In genomic region chr16:74316150-74316549, GRCm38 (mm10) we compare ENCODE assay signal across 20 mouse cellular contexts.
A peak's percentile ranks its signal among the peaks of the same experiment; 100 is the strongest.
DNase-seq lines count a peak whose midpoint lies in the region; ATAC-seq lines count a peak whose summit lies in the region.
"Had no signal": no experiment of that assay in that cellular context is flagged by ENCODE, and none has a peak within 500 bp of the region (broad histone marks: within the 10 kb centered on the region; RNA-seq: fewer than 3 reads in every experiment).

No protein-coding gene starts in this region.

- no peak overlapping the region for H3K27ac ChIP-seq in hindbrain, embryonic 16.5 days (ENCODE audit: low read depth, low read length)
- H3K27ac ChIP-seq in neural tube, embryonic 15.5 days (replicated peaks), result no peak overlapping the region
- H3K27ac ChIP-seq: embryonic facial prominence, embryonic 12.5 days; heart, embryonic 13.5 days; kidney, postnatal 0 days; limb, embryonic 10.5 days; liver, embryonic 12.5 days; lung, embryonic 15.5 days; macrophage had no signal

- H3K9me3 ChIP-seq in hindbrain, embryonic 16.5 days (ENCODE audit: control insufficient read depth, low read length), result no peaks in the 10 kb centered on the region
- H3K9me3 ChIP-seq in neural tube, embryonic 15.5 days (replicated peaks), result no peaks in the 10 kb centered on the region
- H3K9me3 ChIP-seq: embryonic facial prominence, embryonic 12.5 days; heart, embryonic 13.5 days; limb, embryonic 10.5 days; liver, embryonic 12.5 days; lung, embryonic 15.5 days had no signal

- no peaks in the 10 kb centered on the region; the same call in 1 of the 2 replicates for H3K4me1 ChIP-seq in hindbrain, embryonic 16.5 days (ENCODE audit: control insufficient read depth, insufficient read depth, low read depth, low read length)
- peaks cover 3% of the 10 kb centered on the region; the same call in 1 of the 2 replicates for H3K4me1 ChIP-seq in neural tube, embryonic 15.5 days
- H3K4me1 ChIP-seq: embryonic facial prominence, embryonic 12.5 days; heart, embryonic 13.5 days; liver, embryonic 12.5 days; lung, embryonic 15.5 days had no signal

- 39% methylated on average over 7 of the region's 7 CpGs for WGBS in hindbrain, embryonic 16.5 days
- WGBS in neural tube, embryonic 15.5 days, result 48% methylated on average over 7 of the region's 7 CpGs

- 0 out of 2 replicates have a peak overlapping the region, but pooled peaks have one; percentile 1 for H3K4me2 ChIP-seq in hindbrain, embryonic 16.5 days (ENCODE audit: low read length)
- H3K4me2 ChIP-seq in neural tube, embryonic 15.5 days, result no peak overlapping the region
- H3K4me2 ChIP-seq: embryonic facial prominence, embryonic 12.5 days; heart, embryonic 13.5 days; liver, embryonic 12.5 days; lung, embryonic 15.5 days had no signal

- no peaks in the 10 kb centered on the region for H3K36me3 ChIP-seq in hindbrain, embryonic 16.5 days (ENCODE audit: control insufficient read depth, insufficient read depth, low read length)
- no peaks in the 10 kb centered on the region for H3K36me3 ChIP-seq in neural tube, embryonic 15.5 days
- H3K36me3 ChIP-seq: embryonic facial prominence, embryonic 12.5 days; heart, embryonic 13.5 days; liver, embryonic 12.5 days; lung, embryonic 15.5 days had no signal

- no peaks in the 10 kb centered on the region for H3K27me3 ChIP-seq in hindbrain, embryonic 16.5 days (replicated peaks; ENCODE audit: control insufficient read depth, insufficient read depth, low read length)
- no peaks in the 10 kb centered on the region for H3K27me3 ChIP-seq in neural tube, embryonic 15.5 days (replicated peaks)
- H3K27me3 ChIP-seq: embryonic facial prominence, embryonic 12.5 days; heart, embryonic 13.5 days; liver, embryonic 12.5 days; lung, embryonic 15.5 days; Patski had no signal

- H3K9ac ChIP-seq in hindbrain, embryonic 16.5 days (ENCODE audit: low read depth, low read length), result no peak overlapping the region
- no peak overlapping the region for H3K9ac ChIP-seq in neural tube, embryonic 15.5 days (replicated peaks)
- H3K9ac ChIP-seq: embryonic facial prominence, embryonic 12.5 days; heart, embryonic 13.5 days; liver, embryonic 12.5 days; lung, embryonic 15.5 days had no signal

- no peak overlapping the region for H3K4me3 ChIP-seq in hindbrain, embryonic 16.5 days (ENCODE audit: low read length)
- H3K4me3 ChIP-seq in neural tube, embryonic 15.5 days (replicated peaks), result no peak overlapping the region
- H3K4me3 ChIP-seq: embryonic facial prominence, embryonic 12.5 days; heart, embryonic 13.5 days; limb, embryonic 10.5 days; liver, embryonic 12.5 days; lung, embryonic 15.5 days had no signal

- DNase-seq in frontal cortex, postnatal 25 days (ENCODE audit: low spot score in 2 of 2), result no peak
- peak; percentile 13 for DNase-seq in right cerebral cortex, postnatal 25 days
- no peak for DNase-seq in right cerebral cortex, postnatal 36 days (ENCODE audit: low spot score in 2 of 2)
- DNase-seq in liver, result no peak
- DNase-seq: heart, adult 11 months; heart, postnatal 36 days; layer of hippocampus, postnatal 36 days; thymus, postnatal 14 days had no signal

- ATAC-seq in frontal cortex, adult (ENCODE audit: low TSS enrichment), result peak; percentile 56
- ATAC-seq in hindbrain, embryonic 16.5 days, result peak; percentile 54; the same call in 1 of the 2 replicates
- ATAC-seq in neural tube, embryonic 15.5 days (ENCODE audit: low FRiP score), result no peak
- ATAC-seq: intestine, postnatal 0 days; liver, embryonic 12.5 days; Patski had no signal
